Mouse (Mus musculus) splenic B cell, adult 2 months (primary cell): Measurements from ENCODE around the gene Manf.

Experiments used
- DNase-seq: peaks from one replicate; pipeline ENCODE4 v3.0.0-alpha.2; 2011; ENCODE audit warnings: low read depth, low spot score
- H3K27me3 ChIP-seq: 2 replicates; pipeline ENCODE4 v1.6.1; 2012; ENCODE audit warnings: mild to moderate bottlenecking, low read length, moderate library complexity, mixed read lengths; ENCODE audit not compliant: control insufficient read depth, poor library complexity, insufficient read depth, severe bottlenecking
- H3K36me3 ChIP-seq: 2 replicates; pipeline ENCODE4 v1.6.1; 2012; ENCODE audit warnings: mild to moderate bottlenecking, low read length, moderate library complexity, mixed read lengths; ENCODE audit not compliant: control insufficient read depth, poor library complexity, insufficient read depth, severe bottlenecking

Manf gene

GRCm38 (mm10) chr9:106858036-106858435, 33.7 kb downstream of the Manf start:
- Histone ChIP-seq H3K36me3 (peaks cover 6% of the 10 kb centered on the region), H3K27me3 (no peaks in the 10 kb centered on the region)
- no peak for DNase-seq

- no peaks in the 10 kb centered on the region for H3K27me3 ChIP-seq
- peaks cover 4% of the 10 kb centered on the region for H3K36me3 ChIP-seq
- DNase-seq: no peak
These were observed 35.1 kb downstream of the Manf start for GRCm38 (mm10) chr9:106856664-106857063.

- no peaks in the 10 kb centered on the region for H3K27me3 ChIP-seq
- H3K36me3 ChIP-seq: peaks cover 18% of the 10 kb centered on the region
- DNase-seq: no peak
These were observed 49.0 kb downstream of the Manf start for GRCm38 (mm10) chr9:106842800-106843199.

GRCm38 (mm10) chr9:106840569-106840968, 51.2 kb downstream of the Manf start:
- Histone ChIP-seq H3K27me3 (no peaks in the 10 kb centered on the region), H3K36me3 (peaks cover 20% of the 10 kb centered on the region)
- DNase-seq: peak; percentile 42

- no peaks in the 10 kb centered on the region for H3K27me3 ChIP-seq
- DNase-seq: peak; percentile 84
- H3K36me3 ChIP-seq: no peaks in the 10 kb centered on the region
These were observed 69.2 kb downstream of the Manf start for GRCm38 (mm10) chr9:106822381-106823104.

- DNase-seq: peak; percentile 99
- Histone ChIP-seq H3K27me3 (no peaks in the 10 kb centered on the region), H3K36me3 (no peaks in the 10 kb centered on the region)
These were observed 70.0 kb downstream of the Manf start, which contains the start of gene Dcaf1 for GRCm38 (mm10) chr9:106821618-106822380. Gene Dcaf1 (plus strand): TSS chr9:106821874.

- DNase-seq: peak; percentile 11
- H3K27me3 ChIP-seq: no peaks in the 10 kb centered on the region
- no peaks in the 10 kb centered on the region for H3K36me3 ChIP-seq
These were observed 70.6 kb downstream of the Manf start for GRCm38 (mm10) chr9:106821050-106821617.

GRCm38 (mm10) chr9:106819201-106819600, 72.6 kb downstream of the Manf start:
- Histone ChIP-seq H3K36me3 (no peaks in the 10 kb centered on the region), H3K27me3 (no peaks in the 10 kb centered on the region)
- peak; percentile 61 for DNase-seq

- no peak for DNase-seq
- H3K36me3 ChIP-seq: no peaks in the 10 kb centered on the region
These were observed 73.6 kb downstream of the Manf start for GRCm38 (mm10) chr9:106818191-106818590.

GRCm38 (mm10) chr9:106806503-106806902, 85.3 kb downstream of the Manf start:
- Histone ChIP-seq H3K36me3 (no peaks in the 10 kb centered on the region), H3K27me3 (no peaks in the 10 kb centered on the region)
- no peak for DNase-seq

More at GRCm38 (mm10) chr9:106818191-106818590, 73.6 kb downstream of the Manf start:
- H3K27me3 ChIP-seq: no peaks in the 10 kb centered on the region

- H3K27me3 ChIP-seq: no peaks in the 10 kb centered on the region
- no peak for DNase-seq
- no peaks in the 10 kb centered on the region for H3K36me3 ChIP-seq
These were observed 100.9 kb downstream of the Manf start for GRCm38 (mm10) chr9:106790831-106791230.

- Histone ChIP-seq H3K36me3 (no peaks in the 10 kb centered on the region), H3K27me3 (no peaks in the 10 kb centered on the region)
- no peak for DNase-seq
These were observed 102.4 kb downstream of the Manf start for GRCm38 (mm10) chr9:106789363-106789762.

GRCm38 (mm10) chr9:106788812-106789321, 102.9 kb downstream of the Manf start, which contains the start of gene Rad54l2:
Gene Rad54l2 (minus strand): TSS chr9:106789194.
- Histone ChIP-seq H3K36me3 (no peaks in the 10 kb centered on the region), H3K27me3 (no peaks in the 10 kb centered on the region)
- DNase-seq: peak; percentile 82
